ENCODE assay signal across 8 mouse cellular contexts in genomic region chr13:117219871-117220500, GRCm38 (mm10). TPM values are rescaled to one million over a fixed set of nuclear protein-coding genes. Genes with fewer than 3 reads are reported as not detected.
DNase-seq lines count a peak whose midpoint lies in the region; ATAC-seq and TF ChIP-seq lines count a peak whose summit lies in the region.

No protein-coding gene starts in this region.

- H3K4me3 ChIP-seq in thymus, adult 2 months (ENCODE audit: control insufficient read depth, insufficient read depth, low read length), result peak overlapping the region; percentile 99
- H3K4me3 ChIP-seq in liver, embryonic 11.5 days (ENCODE audit: low read depth, low read length), result peak overlapping the region; percentile 65
- H3K4me3 ChIP-seq in stomach, postnatal 0 days (ENCODE audit: low read depth, low read length), result peak overlapping the region; percentile 58

- H3K36me3 ChIP-seq in thymus, adult 2 months (ENCODE audit: control insufficient read depth, insufficient read depth, low read length), result no peaks in the 10 kb centered on the region
- no peaks in the 10 kb centered on the region for H3K36me3 ChIP-seq in liver, embryonic 11.5 days (ENCODE audit: control insufficient read depth, insufficient read depth, low read length)
- no peaks in the 10 kb centered on the region for H3K36me3 ChIP-seq in stomach, postnatal 0 days (ENCODE audit: control insufficient read depth, insufficient read depth, low read length)

- no peak for TF ChIP-seq POLR2A in thymus, adult 2 months (IDR thresholded peaks at IDR 0.05; ENCODE audit: control insufficient read depth, extremely low read depth, insufficient read depth, low read length, poor library complexity)

- TF ChIP-seq EP300 in stomach, postnatal 0 days (optimal IDR thresholded peaks at IDR 0.05), result no peak

- peaks cover 48% of the 10 kb centered on the region for H3K4me1 ChIP-seq in thymus, adult 2 months (replicated peaks; ENCODE audit: control insufficient read depth, insufficient read depth, low read length)
- peaks cover 6% of the 10 kb centered on the region; the same call in 1 of the 2 replicates for H3K4me1 ChIP-seq in liver, embryonic 11.5 days (replicated peaks; ENCODE audit: control insufficient read depth, insufficient read depth, low read length)
- H3K4me1 ChIP-seq in stomach, postnatal 0 days (replicated peaks; ENCODE audit: control insufficient read depth, insufficient read depth), result no peaks in the 10 kb centered on the region; the same call in 1 of the 2 replicates

- no peaks in the 10 kb centered on the region for H3K27me3 ChIP-seq in thymus, adult 2 months (ENCODE audit: control insufficient read depth, insufficient read depth, low read length)
- peaks cover 15% of the 10 kb centered on the region for H3K27me3 ChIP-seq in liver, embryonic 11.5 days (replicated peaks; ENCODE audit: control insufficient read depth, insufficient read depth, low read length)
- no peaks in the 10 kb centered on the region for H3K27me3 ChIP-seq in stomach, postnatal 0 days (ENCODE audit: control insufficient read depth, insufficient read depth, low read length)

- H3K4me2 ChIP-seq in liver, embryonic 11.5 days, result peak overlapping the region; percentile 91
- peak overlapping the region; percentile 99 for H3K4me2 ChIP-seq in stomach, postnatal 0 days (replicated peaks; ENCODE audit: low read depth)

- peak overlapping the region; percentile 91 for H3K27ac ChIP-seq in thymus, adult 2 months (ENCODE audit: control insufficient read depth, insufficient read depth, low read length)
- no peak overlapping the region for H3K27ac ChIP-seq in liver, embryonic 11.5 days (ENCODE audit: low read depth, low read length)
- no peak overlapping the region for H3K27ac ChIP-seq in stomach, postnatal 0 days (replicated peaks)

- 0 out of 2 replicates have a peak, but pooled peaks have one; percentile 0 for ATAC-seq in frontal cortex, adult (ENCODE audit: low TSS enrichment)
- no peak for ATAC-seq in liver, embryonic 11.5 days (replicated peaks; ENCODE audit: low FRiP score)
- ATAC-seq in stomach, postnatal 0 days (ENCODE audit: low FRiP score, low TSS enrichment), result no peak
- no peak for ATAC-seq in activated CD4-positive, CD25-positive, alpha-beta regulatory T cell, adult 4 months

- TF ChIP-seq CTCF in thymus, adult 2 months (IDR thresholded peaks at IDR 0.05; ENCODE audit: borderline replicate concordance, control insufficient read depth, extremely low read depth, insufficient read depth, low read length, poor library complexity), result no peak
- TF ChIP-seq CTCF in stomach, postnatal 0 days (IDR thresholded peaks at IDR 0.05; ENCODE audit: low read depth), result no peak

- H3K9ac ChIP-seq in liver, embryonic 11.5 days (ENCODE audit: low read depth, low read length), result peak overlapping the region; percentile 57; the same call in 1 of the 2 replicates
- no peak overlapping the region for H3K9ac ChIP-seq in stomach, postnatal 0 days (ENCODE audit: low read length)

- H3K9me3 ChIP-seq in liver, embryonic 11.5 days (ENCODE audit: control insufficient read depth, low read length), result no peaks in the 10 kb centered on the region
- no peaks in the 10 kb centered on the region for H3K9me3 ChIP-seq in stomach, postnatal 0 days (ENCODE audit: control insufficient read depth, low read length)

- 46% methylated on average over 16 of the region's 16 CpGs for whole genome bisulfite sequencing in thymus, adult 2 months
- WGBS in liver, embryonic 11.5 days, result 11% methylated on average over 16 of the region's 16 CpGs
- 19% methylated on average over 16 of the region's 16 CpGs for WGBS in stomach, postnatal 0 days

- no peak for DNase-seq in frontal cortex, postnatal 25 days (ENCODE audit: low spot score in 2 of 2)
- DNase-seq in thymus, adult 2 months, result no peak
- no peak for DNase-seq in thymus, postnatal 36 days
- DNase-seq in liver, embryonic 11.5 days (ENCODE audit: low spot score), result no peak
- DNase-seq in stomach, postnatal 0 days (ENCODE audit: low spot score), result no peak
- DNase-seq in right cerebral cortex, adult 18-20 months, result no peak

RNA-seq across cellular contexts. Expression of gene Gm17509, which starts 0.9 kb away (rescaled TPM):
- polyA plus RNA-seq in thymus, adult 2 months (2012; rRNA removed), result 3.1 and 3.4 TPM in 2 replicates
- not detected in 2 replicates for polyA plus RNA-seq in liver, embryonic 11.5 days (2014; fragmentation: Nextera tagmentation; extraction: Ambion mirVana)
- 0.11 TPM in 1 of 2 replicates, not detected in the other for polyA plus RNA-seq in stomach, postnatal 0 days (2015; fragmentation: Nextera tagmentation; extraction: Ambion mirVana)
- under 1 TPM; 0.27 to 0.38 TPM for polyA plus RNA-seq in activated CD4-positive, CD25-positive, alpha-beta regulatory T cell, adult 4 months (2017; shearing (Covaris generic))

RNA-seq across cellular contexts. Expression of gene Emb, which starts 11.7 kb away (rescaled TPM):
- polyA plus RNA-seq in thymus, adult 2 months (2012; rRNA removed), result 63.4 and 63.5 TPM in 2 replicates
- 27.4 and 29.0 TPM in 2 replicates for polyA plus RNA-seq in liver, embryonic 11.5 days (2014; fragmentation: Nextera tagmentation; extraction: Ambion mirVana)
- polyA plus RNA-seq in stomach, postnatal 0 days (2015; fragmentation: Nextera tagmentation; extraction: Ambion mirVana), result 9.6 and 10.8 TPM in 2 replicates
- 100 to 1,000 TPM; 174 to 197 TPM for polyA plus RNA-seq in activated CD4-positive, CD25-positive, alpha-beta regulatory T cell, adult 4 months (2017; shearing (Covaris generic))
